Mouse (Mus musculus) layer of hippocampus, adult 18-20 months (tissue): ENCODE measurements around the gene Ptgr2. TPM values are rescaled to one million over a fixed set of nuclear protein-coding genes. Genes with fewer than 3 reads are reported as not detected.
A peak's percentile ranks its signal among the peaks of the same experiment; 100 is the strongest.
"Not testable (repeated sequence)": the region's sequence is repeated elsewhere in the genome, so short reads cannot be mapped to it uniquely, and the experiment has no call there.

Experiments
- DNase-seq, 2 experiments: peaks; one replicate each; pipeline ENCODE4 v3.0.0; 2022; ENCODE audit warnings: low spot score in 2 of 2
- long read RNA-seq: library from polyadenylated mRNA; stranded (forward); transcript quantifications from one replicate; pipeline ENCODE4 v2.0.0, GENCODE M21; 2021
- total RNA-seq, 2 experiments: library from RNA; stranded (reverse); gene quantifications; 2 replicates each; pipeline ENCODE4 v1.2.3; 2021

The Ptgr2 gene
- 10 to 100 TPM; 38.7 to 41.7 TPM for total RNA-seq
- long read RNA-seq, transcript Ptgr2-201 (10 exons, 3,168 nt) = major isoform, 44 of 59 reads
- long read RNA-seq, partial matches to known transcripts = 7 of 59 reads
- long read RNA-seq, other reads (novel, unspliced or antisense) = 7 of 59 reads

- DNase-seq = peak; percentile 76 to 89
Measured at GRCm38 (mm10) chr12:84284885-84285592, at the start of gene Ptgr2. Gene Ptgr2, plus strand, starts transcription at chr12:84285232.

DNA sequence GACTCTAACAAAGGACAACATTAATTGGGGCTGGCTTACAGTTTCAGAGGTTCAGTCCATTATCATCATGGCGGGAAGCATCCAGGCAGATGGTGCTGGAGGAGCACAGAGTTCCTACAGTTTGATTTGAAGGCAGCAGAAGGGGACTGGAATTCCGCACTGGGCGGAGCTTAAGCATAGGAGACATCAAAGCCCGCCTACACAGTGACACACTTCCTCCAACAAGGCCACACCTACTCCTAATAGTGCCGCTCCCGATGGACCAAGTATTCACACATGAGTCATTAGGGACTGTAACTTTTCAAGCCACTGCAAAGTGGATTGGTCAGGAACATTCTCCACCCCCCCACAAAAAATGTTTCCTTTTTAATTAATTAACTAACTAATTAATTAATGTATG is 49.5 kb upstream of the Ptgr2 start:
- DNase-seq = no peak

- no peak for DNase-seq
Measured at GRCm38 (mm10) chr12:84235981-84236752, 48.9 kb upstream of the Ptgr2 start.

- DNase-seq = not testable (repeated sequence)
Measured at GRCm38 (mm10) chr12:84237036-84237435, 48.0 kb upstream of the Ptgr2 start.

- no peak for DNase-seq
Measured at GRCm38 (mm10) chr12:84243076-84243770, 41.8 kb upstream of the Ptgr2 start.

GRCm38 (mm10) chr12:84245683-84246082 is 39.3 kb upstream of the Ptgr2 start:
- DNase-seq = no peak

DNA sequence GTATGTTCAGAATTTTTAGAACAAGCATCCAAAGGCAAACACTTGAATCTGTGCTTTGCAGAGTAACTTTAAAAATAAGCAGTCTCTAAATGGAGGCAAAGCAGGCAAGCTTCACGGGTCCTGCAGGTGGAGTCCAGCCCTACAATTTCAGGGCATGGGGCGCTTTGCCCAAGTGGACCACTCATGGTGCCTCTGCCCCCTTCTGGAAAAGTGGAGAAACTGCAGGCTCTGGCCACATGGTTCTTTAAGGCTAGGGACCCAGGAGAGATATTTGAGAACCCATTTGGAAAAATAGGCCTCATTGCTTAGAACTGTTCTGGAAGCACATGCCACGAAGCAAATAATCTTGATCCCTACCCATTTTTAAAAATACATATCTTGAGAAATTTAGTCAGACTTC is 35.8 kb upstream of the Ptgr2 start:
- DNase-seq = peak; percentile 26 to 71

DNA sequence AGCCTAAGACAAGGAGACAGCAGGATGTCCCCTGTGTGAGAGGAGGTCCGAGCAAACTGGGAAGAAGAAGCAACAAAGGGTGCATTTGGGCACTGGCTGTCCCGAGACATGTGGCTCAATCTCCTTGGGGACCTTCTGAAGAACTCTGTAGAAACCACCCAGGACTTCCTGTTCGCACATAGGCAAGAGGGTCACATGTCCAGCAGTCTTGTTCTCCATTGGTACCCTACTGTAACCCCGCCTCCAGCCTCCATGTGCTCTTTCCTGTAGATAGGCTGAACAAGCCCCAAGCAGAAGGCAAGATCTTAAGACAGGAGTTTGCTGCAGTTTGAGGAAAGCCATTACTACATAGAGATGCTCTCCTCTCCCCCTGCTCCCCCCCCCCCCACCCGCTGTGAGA is 32.2 kb upstream of the Ptgr2 start:
- DNase-seq = no peak

DNA sequence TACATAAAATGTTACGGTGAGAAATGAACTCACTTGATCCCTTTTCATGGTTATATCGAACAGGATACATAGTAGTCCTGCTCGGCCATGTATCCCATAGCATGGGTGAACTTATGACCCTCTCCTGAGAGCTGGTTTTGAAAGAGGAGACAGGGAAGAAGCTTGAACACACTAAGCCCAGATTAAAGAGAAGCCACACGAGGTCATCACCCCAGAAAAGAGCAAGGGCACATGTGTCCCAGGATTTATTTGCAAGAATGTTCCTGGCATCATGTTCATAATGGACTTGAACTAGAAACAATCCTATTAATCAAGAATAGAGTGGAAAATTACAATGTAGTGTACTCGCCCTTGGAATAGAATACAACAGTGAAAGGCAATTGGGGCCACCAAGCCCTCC is 30.1 kb upstream of the Ptgr2 start:
- DNase-seq = no peak

DNA sequence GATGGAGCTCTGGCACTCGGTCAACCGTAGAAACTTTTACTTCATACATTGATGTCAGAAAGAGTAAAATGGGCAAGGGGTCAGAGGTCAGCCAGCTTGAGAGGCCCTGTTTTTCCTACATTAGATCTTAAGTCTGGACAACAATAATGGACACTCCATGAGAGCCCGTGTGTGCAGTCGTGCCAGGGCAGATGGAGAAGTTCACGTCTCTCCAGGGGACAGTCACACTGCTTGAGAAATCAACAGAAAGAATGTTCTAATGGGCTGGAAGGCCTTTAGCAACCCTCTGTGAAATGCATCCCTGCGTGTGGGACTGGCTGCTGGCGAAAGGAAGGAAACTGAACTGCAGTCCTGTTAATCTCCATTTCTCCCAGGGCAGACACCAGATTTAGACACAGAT is 24.7 kb upstream of the Ptgr2 start:
- no peak for DNase-seq

- DNase-seq = no peak
Measured at GRCm38 (mm10) chr12:84267264-84267663, 17.8 kb upstream of the Ptgr2 start.

- DNase-seq = no peak
Measured at GRCm38 (mm10) chr12:84273366-84273765, 11.7 kb upstream of the Ptgr2 start.

GRCm38 (mm10) chr12:84275288-84275687 is 9.7 kb upstream of the Ptgr2 start:
- no peak for DNase-seq

- no peak for DNase-seq
Measured at GRCm38 (mm10) chr12:84276288-84276687, 8.7 kb upstream of the Ptgr2 start.

- no peak for DNase-seq
Measured at GRCm38 (mm10) chr12:84276799-84277198, 8.2 kb upstream of the Ptgr2 start.

DNA sequence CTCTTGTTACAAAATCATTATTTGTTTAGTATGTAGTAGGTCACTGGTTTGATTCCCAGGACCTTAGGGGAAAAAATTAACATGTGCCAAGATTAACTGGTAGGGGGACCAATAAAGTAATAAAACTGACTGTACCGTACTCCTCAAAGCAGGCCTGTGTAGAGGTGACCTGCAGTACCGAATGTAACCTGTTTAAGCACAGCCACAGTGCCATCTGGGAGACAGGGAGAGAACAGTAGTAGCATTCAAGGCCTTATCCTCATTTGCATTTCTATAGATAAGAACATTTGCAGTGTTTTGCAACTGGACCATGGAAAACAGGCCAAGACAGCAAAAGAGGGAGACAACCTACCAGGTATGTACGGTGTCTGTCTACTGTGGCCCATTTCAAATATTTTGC is 7.2 kb upstream of the Ptgr2 start:
- no peak for DNase-seq

DNA sequence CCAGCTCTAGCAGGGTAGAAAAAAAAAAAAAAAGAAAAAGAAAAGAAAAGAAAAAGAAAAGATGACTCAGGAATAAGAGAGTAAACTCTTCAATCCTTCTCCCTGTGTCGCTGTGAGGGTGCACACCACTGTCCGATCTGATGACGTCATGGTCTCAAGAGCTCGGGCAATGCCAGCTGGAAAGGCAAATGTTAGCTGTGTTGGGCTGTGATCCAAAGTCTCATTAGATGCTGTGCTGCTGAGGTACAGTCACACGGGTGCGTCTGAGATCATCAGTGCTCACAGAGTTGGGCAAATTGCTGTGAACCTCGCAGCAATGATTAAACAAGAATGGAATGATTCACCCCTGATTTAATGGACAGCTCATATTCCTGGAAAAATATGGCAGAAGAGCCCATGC is 6.1 kb upstream of the Ptgr2 start:
- DNase-seq = peak in 1 of 2 experiments; percentile 16

DNA sequence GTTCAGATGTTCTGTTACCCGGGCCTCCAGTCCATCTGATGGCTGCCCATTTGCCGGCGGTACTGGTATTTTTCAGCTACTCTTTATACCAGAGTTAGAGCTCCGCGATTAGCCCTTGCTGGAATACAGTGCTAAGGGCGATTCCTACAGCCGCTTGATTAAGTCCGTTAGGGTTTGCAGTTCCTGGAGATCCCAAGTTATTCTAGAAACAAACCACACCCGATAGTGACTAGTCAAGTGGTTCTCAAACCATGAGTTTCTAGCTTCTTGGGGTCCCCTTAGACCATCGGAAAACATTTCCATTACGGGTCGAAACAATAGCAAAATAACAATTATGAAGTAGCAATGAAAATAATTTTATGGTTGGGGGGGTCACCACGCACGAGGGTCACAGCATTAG is 641 bp upstream of the Ptgr2 start:
- DNase-seq = no peak

GRCm38 (mm10) chr12:84285593-84285968 is 549 bp downstream of the Ptgr2 start:
- no peak for DNase-seq

- peak in 1 of 2 experiments; percentile 32 for DNase-seq
Measured at GRCm38 (mm10) chr12:84288461-84288860, 3.4 kb downstream of the Ptgr2 start.

- DNase-seq = no peak
Measured at GRCm38 (mm10) chr12:84297851-84298250, 12.8 kb downstream of the Ptgr2 start.

GRCm38 (mm10) chr12:84299265-84299664 is 14.2 kb downstream of the Ptgr2 start:
- no peak for DNase-seq
